Mouse (Mus musculus): ENCODE measurements around the gene Rsph9. TPM values are rescaled to one million over a fixed set of nuclear protein-coding genes. Genes with fewer than 3 reads are reported as not detected.

Rsph9 gene
- 1 to 10 TPM in 1 of 2 experiments, under 1 TPM in 1; 0.94 to 1.4 TPM for total RNA-seq (2021)

DNA sequence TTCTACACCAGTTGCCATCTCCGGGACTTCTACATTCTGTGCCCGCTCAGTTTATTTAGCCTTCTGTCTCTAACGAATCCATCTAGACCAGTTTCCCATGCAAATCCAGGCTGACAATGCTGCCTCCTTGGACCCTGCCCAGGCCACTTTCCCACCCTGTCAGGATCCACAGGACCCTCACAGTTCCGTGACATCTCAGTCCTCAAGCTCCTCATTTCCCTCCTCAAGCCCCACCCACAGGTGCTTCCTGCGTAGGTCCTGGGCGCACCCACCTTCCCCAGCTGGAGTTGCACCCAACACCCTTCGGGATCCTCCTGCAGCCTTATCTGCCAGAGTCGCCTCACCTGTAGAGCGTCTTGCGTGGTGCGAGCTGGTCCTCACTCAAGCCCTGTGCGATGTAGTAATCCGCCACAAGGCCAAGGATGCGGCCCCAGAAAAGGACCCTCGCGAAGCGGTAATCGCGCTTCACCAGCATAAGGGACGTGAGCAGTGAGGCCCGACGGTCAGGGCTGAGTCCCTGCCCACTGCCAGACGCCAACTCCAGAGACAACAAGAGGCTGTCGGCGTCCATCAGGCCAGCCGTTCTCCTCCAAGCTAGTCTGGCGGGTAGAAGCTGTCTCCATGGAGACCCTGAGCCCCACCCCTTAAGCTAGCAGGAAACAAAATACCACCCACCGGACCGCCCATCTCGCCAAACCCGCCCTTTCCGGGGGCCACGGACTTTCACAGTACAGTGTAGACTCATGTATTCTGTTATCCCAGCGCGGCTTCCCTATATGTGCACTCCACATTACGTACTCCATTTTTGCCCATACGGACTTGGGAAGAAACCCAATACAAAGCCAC lies at the start of gene Rsph9:
Gene Rsph9, minus strand, starts transcription at position 639 of the 846 bp plus-strand sequence.
- peak; percentile 78 to 84 for DNase-seq
- intact Hi-C loops (cut with DNase I), result no loop called here

GRCm38 (mm10) chr17:46188829-46189228 lies 44.8 kb upstream of the Rsph9 start:
- intact Hi-C loops (cut with DNase I), result no loop called here
- no peak for DNase-seq

DNA sequence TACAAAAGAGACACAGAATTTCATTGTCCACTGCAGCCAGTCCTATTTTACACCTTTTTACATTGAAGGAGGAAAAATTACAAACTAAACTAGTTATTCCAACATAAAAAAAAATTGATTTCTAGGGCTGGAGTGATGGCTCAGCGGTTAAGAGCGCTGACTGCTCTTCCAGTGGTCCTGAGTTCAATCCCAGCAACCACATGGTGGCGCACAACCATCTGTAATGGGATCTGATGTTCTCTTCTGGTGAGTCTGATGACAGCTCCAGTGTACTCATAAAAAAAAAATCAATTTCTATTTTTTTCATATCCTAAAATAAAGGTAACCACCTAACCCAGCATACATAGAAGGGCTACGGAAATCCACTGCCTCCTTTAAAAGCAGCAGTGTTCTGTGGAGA lies 38.3 kb upstream of the Rsph9 start:
- no peak for DNase-seq
- intact Hi-C loops (cut with DNase I), result no loop called here

DNA sequence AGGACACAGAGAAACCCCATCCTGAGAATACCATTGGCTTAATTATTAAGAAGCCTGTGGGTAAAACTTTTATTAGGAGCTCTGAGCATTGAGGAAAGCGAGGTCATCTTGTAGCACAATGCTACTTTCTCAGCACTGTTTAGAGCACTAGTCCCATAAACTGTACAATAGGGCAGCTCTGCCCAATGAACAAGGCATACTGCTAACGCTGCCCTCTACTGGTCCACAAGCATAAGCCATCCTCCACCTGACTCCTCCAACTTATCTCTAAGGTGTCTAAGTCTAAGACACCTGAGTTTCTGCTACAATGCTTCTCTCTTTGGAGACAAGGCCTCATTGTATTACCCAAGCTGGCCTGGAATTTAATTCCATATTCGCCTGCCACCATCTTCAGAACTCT lies 26.5 kb upstream of the Rsph9 start:
- DNase-seq, result no peak
- intact Hi-C loops (cut with DNase I), result no loop called here

- intact Hi-C loops (cut with DNase I), result loop anchor here (10.0 kb wide), 1 partner anchor 604 kb away; the partner anchor contains the start of gene Slc35b2
- DNase-seq, result no peak
Observed at GRCm38 (mm10) chr17:46168768-46169167, 24.8 kb upstream of the Rsph9 start.

- intact Hi-C loops (cut with DNase I), result loop anchor here (10.0 kb wide), 1 partner anchor 604 kb away; the partner anchor contains the start of gene Slc35b2
- DNase-seq, result no peak
Observed at GRCm38 (mm10) chr17:46168318-46168717, 24.3 kb upstream of the Rsph9 start.

DNA sequence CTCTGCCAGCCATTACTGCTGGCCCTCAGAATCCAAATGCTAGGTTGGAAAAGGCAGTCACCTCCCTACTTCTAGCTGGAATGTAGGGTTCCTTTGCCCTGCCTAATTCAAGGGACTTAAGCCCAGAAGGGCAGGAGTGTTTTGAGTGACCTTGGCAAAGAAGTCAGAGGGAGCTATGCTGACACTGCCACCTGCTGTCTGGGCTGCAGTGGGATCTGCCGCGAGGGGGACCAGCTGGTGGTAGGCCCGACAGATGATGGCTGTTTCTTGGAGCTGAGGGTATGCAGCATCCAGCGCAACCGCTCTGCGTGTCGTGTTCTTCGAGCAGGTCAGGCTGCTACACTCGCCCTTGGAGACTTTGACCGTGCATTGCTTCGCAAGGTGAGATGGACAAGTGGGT lies 23.0 kb upstream of the Rsph9 start:
- no peak for DNase-seq
- intact Hi-C loops (cut with DNase I), result loop anchor here (10.0 kb wide), 1 partner anchor 602 kb away; the partner anchor contains the start of gene Slc35b2

- intact Hi-C loops (cut with DNase I), result loop anchor here (10.0 kb wide), 1 partner anchor 601 kb away; the partner anchor contains the start of gene Slc35b2
- no peak for DNase-seq
Observed at GRCm38 (mm10) chr17:46166270-46166669, 22.3 kb upstream of the Rsph9 start.

DNA sequence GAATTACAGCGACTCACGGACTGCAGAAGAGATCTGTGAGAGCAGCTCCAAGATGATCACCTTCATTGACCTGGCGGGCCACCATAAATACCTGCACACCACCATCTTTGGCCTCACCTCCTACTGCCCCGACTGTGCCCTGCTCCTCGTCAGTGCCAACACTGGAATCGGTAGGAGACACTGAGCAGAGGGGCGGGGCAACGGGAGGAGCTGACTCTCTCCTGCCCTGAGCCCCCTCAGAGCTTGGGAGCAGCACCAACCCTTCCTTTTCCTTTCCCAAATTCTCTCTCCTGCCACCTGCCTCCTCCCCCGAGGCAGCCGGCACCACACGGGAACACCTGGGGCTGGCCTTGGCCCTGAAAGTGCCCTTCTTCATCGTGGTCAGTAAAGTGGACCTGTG lies 21.4 kb upstream of the Rsph9 start:
- intact Hi-C loops (cut with DNase I), result loop anchor here (10.0 kb wide), 1 partner anchor 601 kb away; the partner anchor contains the start of gene Slc35b2
- DNase-seq, result no peak

- intact Hi-C loops (cut with DNase I), result loop anchor here (10.0 kb wide), 1 partner anchor 600 kb away; the partner anchor contains the start of gene Slc35b2
- DNase-seq, result no peak
Observed at GRCm38 (mm10) chr17:46164791-46165190, 20.8 kb upstream of the Rsph9 start.

- intact Hi-C loops (cut with DNase I), result loop anchor here (10.0 kb wide), 1 partner anchor 600 kb away; the partner anchor contains the start of gene Slc35b2
Observed at GRCm38 (mm10) chr17:46164301-46164700, 20.3 kb upstream of the Rsph9 start.

GRCm38 (mm10) chr17:46162951-46163421 lies 19.0 kb upstream of the Rsph9 start:
- intact Hi-C loops (cut with DNase I), result loop anchor here (10.0 kb wide), 1 partner anchor 598 kb away; the partner anchor contains the start of gene Slc35b2
- peak in 1 of 2 experiments; percentile 30 for DNase-seq

More at GRCm38 (mm10) chr17:46164301-46164700, 20.3 kb upstream of the Rsph9 start:
- no peak for DNase-seq

DNA sequence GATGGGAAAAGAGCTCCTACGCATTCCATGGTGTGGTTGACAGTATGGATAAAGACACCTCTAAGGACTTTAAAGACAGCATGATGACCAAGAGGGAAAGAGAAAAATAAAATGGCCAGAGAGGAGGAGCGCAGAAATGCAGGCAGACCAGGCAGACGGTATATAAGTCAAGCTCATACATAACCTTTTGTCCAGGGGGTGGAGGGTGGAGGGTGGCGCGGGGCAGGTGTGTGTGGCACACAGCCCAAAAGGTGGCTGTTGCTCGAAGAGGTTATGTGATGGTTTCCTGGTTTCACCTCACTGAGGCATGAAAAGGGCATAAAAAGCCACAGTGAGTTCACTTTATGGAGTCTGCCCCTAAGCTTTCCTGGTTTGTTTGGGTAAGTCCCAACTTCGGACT lies 18.5 kb upstream of the Rsph9 start:
- intact Hi-C loops (cut with DNase I), result loop anchor here (10.0 kb wide), 1 partner anchor 598 kb away; the partner anchor contains the start of gene Slc35b2

DNA sequence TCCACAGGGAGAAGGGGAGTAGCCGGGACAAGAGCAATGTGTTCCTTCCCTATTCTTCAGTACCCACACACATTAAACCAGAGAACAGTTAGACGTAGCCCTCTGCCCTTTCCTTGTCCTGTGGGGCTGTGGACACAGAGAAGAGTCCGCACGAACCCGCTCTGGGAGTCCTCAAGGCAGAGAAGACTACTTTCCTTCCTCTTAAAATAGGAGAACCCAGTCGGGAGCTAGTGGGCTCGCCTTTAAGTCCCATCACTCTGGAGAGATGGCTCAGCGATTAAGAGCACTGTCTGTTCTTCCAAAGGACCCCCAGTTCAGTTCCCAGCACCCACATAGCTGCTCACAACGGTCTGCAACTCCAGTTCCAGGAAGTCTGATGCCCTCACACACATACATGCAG lies 17.7 kb upstream of the Rsph9 start:
- DNase-seq, result no peak
- intact Hi-C loops (cut with DNase I), result loop anchor here (10.0 kb wide), 1 partner anchor 597 kb away; the partner anchor contains the start of gene Slc35b2

More for the DNA sequence above, 18.5 kb upstream of the Rsph9 start:
- no peak for DNase-seq

GRCm38 (mm10) chr17:46161179-46161578 lies 17.2 kb upstream of the Rsph9 start:
- peak in 1 of 2 experiments; percentile 44 for DNase-seq
- intact Hi-C loops (cut with DNase I), result loop anchor here (10.0 kb wide), 1 partner anchor 596 kb away; the partner anchor contains the start of gene Slc35b2

- intact Hi-C loops (cut with DNase I), result loop anchor here (10.0 kb wide), 1 partner anchor 596 kb away; the partner anchor contains the start of gene Slc35b2
- DNase-seq, result peak; percentile 89 to 90
Observed at GRCm38 (mm10) chr17:46160686-46161085, 16.7 kb upstream of the Rsph9 start, which contains the start of gene Gtpbp2. TSS of gene Gtpbp2 (plus strand) at chr17:46161032.

GRCm38 (mm10) chr17:46160090-46160662 lies 16.2 kb upstream of the Rsph9 start:
- intact Hi-C loops (cut with DNase I), result loop anchor here (10.0 kb wide), 1 partner anchor 595 kb away; the partner anchor contains the start of gene Slc35b2
- peak; percentile 93 to 94 for DNase-seq

DNA sequence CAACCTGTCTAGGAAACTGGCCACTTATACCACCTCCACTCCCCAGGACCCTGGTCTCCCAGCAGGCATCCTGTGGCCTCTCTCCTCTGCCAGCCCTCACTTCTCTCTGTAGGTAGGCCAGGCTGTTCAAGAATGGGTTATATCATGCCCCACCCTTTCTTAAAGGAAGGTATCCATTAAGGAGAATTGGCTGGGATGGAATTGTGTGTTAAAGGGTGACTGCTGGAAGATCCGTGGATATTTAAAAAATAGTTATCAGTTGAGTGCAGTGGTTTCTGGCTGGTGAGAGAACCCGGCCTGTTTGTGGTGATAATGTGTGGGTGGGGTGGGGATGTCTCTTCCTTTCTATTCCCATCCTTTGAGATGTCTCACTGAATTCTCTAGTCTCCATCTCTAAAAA lies 15.2 kb upstream of the Rsph9 start:
- no peak for DNase-seq
- intact Hi-C loops (cut with DNase I), result no loop called here

GRCm38 (mm10) chr17:46157131-46157530 lies 13.1 kb upstream of the Rsph9 start:
- intact Hi-C loops (cut with DNase I), result no loop called here
- DNase-seq, result no peak

DNA sequence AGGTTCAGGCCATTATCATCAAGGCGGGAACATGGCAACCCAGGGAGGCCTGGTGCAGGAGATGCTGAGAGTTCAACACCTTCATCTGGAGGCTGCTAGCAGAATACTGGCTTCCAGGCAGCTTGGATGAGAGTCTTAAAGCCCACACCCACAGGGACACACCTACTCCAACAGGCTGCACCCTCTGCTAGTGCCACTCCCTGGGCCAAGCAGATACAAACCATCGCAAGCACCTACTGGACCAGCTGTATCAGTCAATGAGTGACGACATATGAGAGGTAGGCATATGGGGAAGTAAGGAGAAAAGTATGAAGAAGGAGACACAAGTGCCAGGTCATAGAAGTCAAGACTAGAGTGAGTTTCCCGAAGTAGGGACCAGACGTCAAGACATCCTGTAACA lies 12.7 kb upstream of the Rsph9 start:
- intact Hi-C loops (cut with DNase I), result no loop called here

DNA sequence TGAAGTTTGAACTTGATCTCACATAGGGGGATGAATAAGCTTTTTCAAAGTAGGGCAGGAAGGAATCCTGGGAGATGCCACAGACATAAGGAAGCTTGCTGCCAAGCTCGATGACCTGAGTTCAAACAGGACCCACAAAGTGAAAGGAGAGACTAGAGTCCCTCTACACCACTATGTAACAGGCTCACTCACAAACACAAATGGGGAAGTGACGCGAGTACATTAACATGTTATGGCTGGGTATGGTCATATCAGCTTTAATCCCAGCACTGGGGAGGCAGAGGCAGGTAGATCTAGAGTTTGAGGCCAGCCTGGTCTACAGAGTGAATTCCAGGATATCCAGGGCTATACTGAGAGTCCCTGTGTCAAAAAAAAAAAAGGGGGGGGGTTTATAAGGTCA lies 10.3 kb upstream of the Rsph9 start:
- no peak for DNase-seq
- intact Hi-C loops (cut with DNase I), result no loop called here

More for the DNA sequence above, 12.7 kb upstream of the Rsph9 start:
- no peak for DNase-seq
